Mouse (Mus musculus) CH12.LX (cell line): ENCODE data around the gene Fgd6. TPM values are rescaled to one million over a fixed set of nuclear protein-coding genes. Genes with fewer than 3 reads are reported as not detected.

Source experiments
- DNase-seq: peaks from one replicate; pipeline ENCODE4 v3.0.0-alpha.2; 2013; ENCODE audit errors: extremely low read depth
- H3K27ac ChIP-seq: 2 replicates; pipeline ENCODE4 v1.5.1; 2012; ENCODE audit warnings: low read depth, mild to moderate bottlenecking, control low read depth, moderate library complexity; ENCODE audit not compliant: insufficient read depth
- H3K27me3 ChIP-seq: replicated peaks from 2 replicates; pipeline ENCODE3; 2012; ENCODE audit warnings: inconsistent platforms
- H3K36me3 ChIP-seq, 2 experiments: replicated peaks in 1 of 2; 2 replicates each; pipeline versions ENCODE3 to v1.6.1; 2012; ENCODE audit warnings: inconsistent platforms in 1 of 2, low read length in 1 of 2, mild to moderate bottlenecking in 1 of 2, mixed read lengths in 1 of 2, moderate library complexity in 1 of 2; ENCODE audit not compliant: control insufficient read depth in 1 of 2, insufficient read depth in 1 of 2
- H3K4me1 ChIP-seq, 2 experiments: 2 replicates each; pipeline ENCODE4 v1.6.1; 2012; ENCODE audit warnings: inconsistent platforms in 1 of 2, moderate library complexity in 1 of 2; ENCODE audit not compliant: insufficient read depth in 2 of 2, control insufficient read depth in 1 of 2
- H3K4me2 ChIP-seq: 2 replicates; pipeline ENCODE4 v1.6.1; 2012; ENCODE audit warnings: low read depth, mild to moderate bottlenecking, control low read depth; ENCODE audit not compliant: poor library complexity, insufficient read depth, severe bottlenecking
- H3K4me3 ChIP-seq, 3 experiments: fragments of 150-350 bp in 1 of 3; sonication (generic) in 1 of 3; replicated peaks in 1 of 3; 2 replicates each; pipeline versions ENCODE3 to v1.5.1; 2011 to 2012; ENCODE audit warnings: low read depth in 2 of 3, low read length in 2 of 3, mild to moderate bottlenecking in 2 of 3, moderate library complexity in 2 of 3, control low read depth in 1 of 3, improper control_type of control experiment in 1 of 3, inconsistent platforms in 1 of 3, mixed read lengths in 1 of 3; ENCODE audit not compliant: poor library complexity in 1 of 3
- H3K79me2 ChIP-seq: replicated peaks from 2 replicates; pipeline ENCODE4 v1.6.1; 2012; ENCODE audit warnings: mild to moderate bottlenecking, moderate library complexity; ENCODE audit not compliant: control insufficient read depth, poor library complexity, insufficient read depth, severe bottlenecking; ENCODE audit errors: extremely low read depth
- H3K9ac ChIP-seq: 2 replicates; pipeline ENCODE4 v1.6.1; 2012; ENCODE audit warnings: low read depth, mild to moderate bottlenecking, control low read depth, moderate library complexity; ENCODE audit not compliant: insufficient read depth
- H3K9me3 ChIP-seq: replicated peaks from 2 replicates; pipeline ENCODE3; 2012; ENCODE audit warnings: low read length, inconsistent platforms, mixed read lengths
- CHD1 ChIP-seq: IDR thresholded peaks from 2 replicates; pipeline ENCODE4 v1.6.1; 2012; ENCODE audit warnings: low read depth, low read length, improper control_type of control experiment, inconsistent platforms
- ETS1 ChIP-seq: conservative IDR thresholded peaks from 2 replicates; pipeline ENCODE4 v1.6.1; 2012; ENCODE audit warnings: low read depth, mild to moderate bottlenecking, inconsistent platforms, low read length, improper control_type of control experiment, moderate library complexity
- HCFC1 ChIP-seq: IDR thresholded peaks from 2 replicates; pipeline ENCODE4 v1.6.1; 2012; ENCODE audit warnings: low read depth, mild to moderate bottlenecking, inconsistent platforms, low read length, improper control_type of control experiment
- IRF4 ChIP-seq: IDR thresholded peaks from 2 replicates; pipeline ENCODE4 v1.6.1; 2014; ENCODE audit warnings: low read depth, mild to moderate bottlenecking, inconsistent platforms, low read length, improper control_type of control experiment
- JUND ChIP-seq: conservative IDR thresholded peaks from 2 replicates; pipeline ENCODE4 v1.6.1; 2011; ENCODE audit warnings: low read depth, low read length, improper control_type of control experiment
- KAT2A ChIP-seq: IDR thresholded peaks from 2 replicates; pipeline ENCODE4 v1.6.1; 2012; ENCODE audit warnings: low read length, improper control_type of control experiment, inconsistent platforms; ENCODE audit not compliant: insufficient replicate concordance
- MAFK ChIP-seq: IDR thresholded peaks from 2 replicates; pipeline ENCODE4 v1.6.1; 2011; ENCODE audit warnings: low read length, improper control_type of control experiment; ENCODE audit not compliant: insufficient replicate concordance
- MAX ChIP-seq: IDR thresholded peaks from 2 replicates; pipeline ENCODE4 v1.6.1; 2011; ENCODE audit warnings: low read length, improper control_type of control experiment
- MXI1 ChIP-seq: IDR thresholded peaks from 2 replicates; pipeline ENCODE4 v1.6.1; 2011; ENCODE audit warnings: mild to moderate bottlenecking, low read depth, low read length, improper control_type of control experiment
- MYC ChIP-seq: IDR thresholded peaks from 2 replicates; pipeline ENCODE4 v1.6.1; 2011; ENCODE audit warnings: low read depth, mild to moderate bottlenecking, improper control_type of control experiment, low read length
- RAD21 ChIP-seq: IDR thresholded peaks from 2 replicates; pipeline ENCODE4 v1.6.1; 2011; ENCODE audit warnings: low read depth, mild to moderate bottlenecking, low read length, improper control_type of control experiment, moderate library complexity
- ZMIZ1 ChIP-seq: IDR thresholded peaks from 2 replicates; pipeline ENCODE4 v1.6.1; 2012; ENCODE audit warnings: low read depth, mild to moderate bottlenecking, inconsistent platforms, low read length, improper control_type of control experiment
- ZNF384 ChIP-seq: IDR thresholded peaks from 2 replicates; pipeline ENCODE4 v1.6.1; 2012; ENCODE audit warnings: low read depth, low read length, improper control_type of control experiment, inconsistent platforms
- dilution Hi-C: fragments of 300-500 bp; cut with MboI; formaldehyde crosslinking; loops from 2 replicates; pipeline ENCODE4 v1.14.3; 2020; ENCODE audit warnings: low sequenced_read_pairs; ENCODE audit not compliant: extremely low pct_unique_long_range_greater_than_20kb, extremely low pct_ligation_motif_present
- in situ Hi-C: fragments of 300-500 bp; cut with MboI; formaldehyde crosslinking; loops from 3 replicates; pipeline ENCODE4 v1.14.3; 2019; ENCODE audit warnings: low sequenced_read_pairs, low pct_ligation_motif_present, low pct_unique_long_range_greater_than_20kb, mixed read lengths
- polyA plus RNA-seq: library from polyadenylated mRNA; unstranded; fragments of >175 nt; gene quantifications from 2 replicates; pipeline ENCODE4 v1.2.1, GENCODE M21; 2012; ENCODE audit warnings: low read depth; ENCODE audit not compliant: insufficient read length
- total RNA-seq, 2 experiments: library from RNA; depleted of rRNA; stranded (reverse); fragments of 300-350 nt in 1 of 2; fragments of >200 nt in 1 of 2; gene quantifications; 2 replicates each; pipeline ENCODE4 v1.2.3; 2012 to 2014

Gene Fgd6
- total and polyA plus RNA-seq, 3 experiments, result 3.3 to 7.2 (median 5.0) TPM

DNA sequence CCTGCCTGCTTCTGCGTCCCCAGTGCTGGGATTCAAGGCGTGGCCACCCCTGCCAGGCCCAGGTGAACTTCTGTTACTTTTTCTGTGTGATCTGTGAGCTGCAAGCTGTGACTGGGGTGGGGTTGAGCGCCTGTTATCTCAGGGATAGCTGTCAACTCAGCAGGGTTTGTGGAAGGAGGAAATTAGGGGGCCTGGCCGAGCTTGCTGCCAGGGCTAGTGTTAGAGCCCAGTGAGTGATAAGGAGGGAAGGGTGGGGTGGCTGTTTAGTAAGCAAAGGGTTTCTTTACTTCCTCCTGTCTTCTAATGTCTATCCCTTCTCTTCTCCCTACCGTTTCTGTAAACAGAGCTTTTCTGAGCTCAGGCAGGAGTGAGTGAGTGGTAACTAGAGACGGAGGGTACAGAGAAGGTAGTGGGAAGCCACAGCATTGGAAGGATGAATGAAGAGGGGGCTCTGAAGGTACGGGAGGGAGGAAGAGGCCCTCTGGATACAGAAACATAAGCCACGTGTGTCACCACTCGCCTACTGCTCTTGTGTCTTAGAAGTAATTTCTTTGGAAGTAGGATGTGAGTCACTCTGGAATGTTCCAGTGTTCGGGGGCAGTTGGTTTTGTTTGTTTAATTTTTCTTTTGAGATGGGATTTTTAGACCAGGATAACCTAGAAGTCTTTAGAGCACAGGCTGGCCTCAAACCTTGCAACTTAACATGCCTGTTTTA is 12.2 kb downstream of the Fgd6 start:
- no peaks in the 10 kb centered on the region for H3K9me3 ChIP-seq
- H3K79me2 ChIP-seq, result peaks cover 27% of the 10 kb centered on the region
- in situ Hi-C loops, result no loop called here
- no peak for DNase-seq
- no peak overlapping the region for H3K4me3 ChIP-seq
- H3K36me3 ChIP-seq, result peaks cover 29 to 74% of the 10 kb centered on the region in 2 experiments
- no peak overlapping the region for H3K4me2 ChIP-seq
- peak overlapping the region; percentile 8; the same call in 1 of the 2 replicates for H3K27ac ChIP-seq
- H3K9ac ChIP-seq, result peak overlapping the region; percentile 15; the same call in 1 of the 2 replicates
- no peaks in the 10 kb centered on the region for H3K27me3 ChIP-seq
- dilution Hi-C loops, result no loop called here
- H3K4me1 ChIP-seq, result peaks cover 6 to 40% of the 10 kb centered on the region in 2 experiments; a peak in 3 of 4 replicates
- TF ChIP-seq HCFC1 (no peak), MXI1 (no peak), RAD21 (no peak), ZMIZ1 (no peak), KAT2A (no peak)

GRCm38 (mm10) chr10:94049121-94049520 is 13.3 kb downstream of the Fgd6 start:
- 0 out of 2 replicates have a peak overlapping the region, but pooled peaks have one; percentile 54 for H3K27ac ChIP-seq
- in situ Hi-C loops (no loop called here), dilution Hi-C loops (no loop called here)
- peaks cover 6 to 40% of the 10 kb centered on the region in 2 experiments; a peak in 3 of 4 replicates for H3K4me1 ChIP-seq
- no peaks in the 10 kb centered on the region for H3K9me3 ChIP-seq
- no peak overlapping the region for H3K4me3 ChIP-seq
- TF ChIP-seq ZNF384 (no peak), MYC (0 out of 2 replicates have a peak, but pooled peaks have one; percentile 18)
- DNase-seq, result no peak
- peak overlapping the region; percentile 4; the same call in 1 of the 2 replicates for H3K4me2 ChIP-seq
- peak overlapping the region; percentile 12; the same call in 1 of the 2 replicates for H3K9ac ChIP-seq
- peaks cover 23 to 63% of the 10 kb centered on the region in 2 experiments for H3K36me3 ChIP-seq
- H3K79me2 ChIP-seq, result peaks cover 30% of the 10 kb centered on the region
- H3K27me3 ChIP-seq, result no peaks in the 10 kb centered on the region

DNA sequence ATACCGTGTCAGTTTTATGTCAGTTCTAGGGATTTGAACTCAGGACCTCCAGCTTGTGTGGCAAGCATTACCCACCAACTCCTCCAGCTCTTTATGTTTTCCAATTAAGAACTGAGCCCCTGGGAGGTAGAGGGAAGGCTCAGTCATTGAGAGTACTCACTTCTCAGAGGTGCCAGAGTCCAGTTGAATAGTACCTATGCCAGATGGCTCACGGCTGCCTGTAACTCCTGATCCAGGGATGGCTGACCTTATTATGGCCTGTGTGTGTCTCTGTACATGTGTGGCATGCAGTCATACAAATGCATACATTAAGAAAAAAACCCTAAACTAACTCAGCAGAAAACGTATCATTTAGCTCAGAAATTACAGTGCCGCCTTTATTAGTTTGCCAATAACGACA is 14.9 kb downstream of the Fgd6 start:
- Histone ChIP-seq H3K27ac (no peak overlapping the region), H3K4me1 (peaks cover 6 to 40% of the 10 kb centered on the region in 2 experiments; a peak in 3 of 4 replicates), H3K36me3 (peaks cover 8 to 57% of the 10 kb centered on the region in 2 experiments), H3K9ac (no peak overlapping the region), H3K4me2 (no peak overlapping the region), H3K9me3 (no peaks in the 10 kb centered on the region), H3K27me3 (no peaks in the 10 kb centered on the region), H3K79me2 (peaks cover 34% of the 10 kb centered on the region), H3K4me3 (no peak overlapping the region)
- no peak for DNase-seq
- dilution Hi-C loops (no loop called here), in situ Hi-C loops (no loop called here)
- TF ChIP-seq ETS1 (no peak), CHD1 (no peak), ZNF384 (no peak), IRF4 (no peak), KAT2A (no peak), MAFK (no peak), MAX (no peak), JUND (no peak), MYC (no peak)
- TF ChIP-seq, all 38 proteins: peak for 0
